Mouse (Mus musculus) bone marrow, adult 2 months (tissue): ENCODE results near the gene Tnfsfm13. TPM values are rescaled to one million over a fixed set of nuclear protein-coding genes. Genes with fewer than 3 reads are reported as not detected.

ENCODE experiments used
- H3K27ac ChIP-seq: fragments of 200-500 bp; 2 replicates; pipeline ENCODE4 v1.5.1; 2012; ENCODE audit warnings: low read depth, mild to moderate bottlenecking, control low read depth, inconsistent platforms, low read length; ENCODE audit not compliant: control insufficient read depth, poor library complexity, insufficient read depth
- H3K4me1 ChIP-seq: fragments of 200-500 bp; 2 replicates; pipeline ENCODE4 v1.6.1; 2011; ENCODE audit warnings: low read length; ENCODE audit not compliant: control insufficient read depth, insufficient read depth
- H3K4me3 ChIP-seq: fragments of 200-500 bp; replicated peaks from 2 replicates; pipeline ENCODE3; 2011; ENCODE audit warnings: mild to moderate bottlenecking, low read depth, low read length, control low read depth; ENCODE audit not compliant: control insufficient read depth
- CTCF ChIP-seq: fragments of 200-500 bp; IDR thresholded peaks from 2 replicates; pipeline ENCODE4 v1.5.1; 2011; ENCODE audit warnings: low read length, control low read depth; ENCODE audit not compliant: control insufficient read depth, insufficient read depth
- POLR2A ChIP-seq: fragments of 200-500 bp; IDR thresholded peaks from 2 replicates; pipeline ENCODE4 v1.6.1; 2011; ENCODE audit warnings: low read depth, mild to moderate bottlenecking, control low read depth, low read length, borderline replicate concordance; ENCODE audit not compliant: control insufficient read depth
- WGBS: fragments of 180-500 bp; shearing (Covaris S2); methylation state at CpG from one replicate; pipeline ENCODE4 v1.1.7; 2018; 5-methylcytosine and 5-hydroxymethylcytosine counted together
- polyA plus RNA-seq: library from polyadenylated mRNA; stranded (reverse); fragments of >200 nt; gene quantifications from 2 replicates; pipeline ENCODE4 v1.2.4, GENCODE M21; 2011; ENCODE audit warnings: low replicate concordance; ENCODE audit not compliant: missing spikeins, insufficient read depth, insufficient read length

Gene Tnfsfm13
- polyA plus RNA-seq, 1 experiment, result 17.0 TPM

GRCm38 (mm10) chr11:69680136-69680855, 15.6 kb downstream of the Tnfsfm13 start:
- Histone ChIP-seq H3K4me3 (no peak overlapping the region), H3K4me1 (no peaks in the 10 kb centered on the region; the same call in 1 of the 2 replicates), H3K27ac (no peak overlapping the region)
- WGBS, result 81% methylated on average over 30 of the region's 30 CpGs
- no peak for TF ChIP-seq CTCF
- no peak for TF ChIP-seq POLR2A

- H3K27ac ChIP-seq, result no peak overlapping the region
- no peak for TF ChIP-seq CTCF
- TF ChIP-seq POLR2A, result no peak
- 75% methylated on average over 2 of the region's 2 CpGs for WGBS
- H3K4me3 ChIP-seq, result no peak overlapping the region
- H3K4me1 ChIP-seq, result no peaks in the 10 kb centered on the region; the same call in 1 of the 2 replicates
Measured at GRCm38 (mm10) chr11:69679144-69679543, 16.8 kb downstream of the Tnfsfm13 start.

- Histone ChIP-seq H3K4me1 (no peaks in the 10 kb centered on the region; the same call in 1 of the 2 replicates), H3K27ac (peak within 1 kb of the TSS; percentile 98), H3K4me3 (peak within 1 kb of the TSS; percentile 99)
- TF ChIP-seq CTCF (no peak), POLR2A (peak; percentile 86)
- under 1% methylated on average over 36 of the region's 36 CpGs for WGBS
Measured at GRCm38 (mm10) chr11:69672211-69672706, 23.6 kb downstream of the Tnfsfm13 start, which contains the start of gene Eif4a1. Gene Eif4a1 (minus strand): TSS chr11:69672423.

- H3K27ac ChIP-seq, result peak overlapping the region; percentile 98
- TF ChIP-seq CTCF, result no peak
- under 1% methylated on average over 43 of the region's 43 CpGs for WGBS
- no peaks in the 10 kb centered on the region; the same call in 1 of the 2 replicates for H3K4me1 ChIP-seq
- H3K4me3 ChIP-seq, result peak overlapping the region; percentile 99
Measured at GRCm38 (mm10) chr11:69671726-69672124, 24.2 kb downstream of the Tnfsfm13 start.

GRCm38 (mm10) chr11:69670786-69671725, 24.8 kb downstream of the Tnfsfm13 start:
- Histone ChIP-seq H3K4me3 (peak overlapping the region; percentile 99), H3K4me1 (no peaks in the 10 kb centered on the region; the same call in 1 of the 2 replicates), H3K27ac (peak overlapping the region; percentile 98)
- WGBS, result under 1% methylated on average over 61 of the region's 61 CpGs
- TF ChIP-seq CTCF (peak; percentile 17; the same call in 1 of the 2 replicates), POLR2A (peak; percentile 66; the same call in 1 of the 2 replicates)

DNA sequence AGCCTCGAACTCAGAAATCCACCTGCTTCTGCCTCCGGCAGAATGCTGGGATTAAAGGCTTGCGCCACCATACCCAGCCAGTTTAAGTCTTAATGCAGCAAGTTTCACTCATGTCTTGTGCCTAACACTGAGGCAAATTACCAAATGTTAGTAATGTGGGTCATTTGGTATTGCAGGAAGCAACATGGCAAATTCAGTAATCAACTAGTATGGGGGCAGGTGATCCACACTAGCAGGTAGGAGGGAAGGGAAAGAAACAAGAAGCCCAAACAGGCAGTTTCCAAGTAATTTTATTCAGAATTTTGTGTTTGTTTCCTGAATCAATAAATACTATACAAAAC, 29.3 kb downstream of the Tnfsfm13 start:
- peak overlapping the region; percentile 39; the same call in 1 of the 2 replicates for H3K27ac ChIP-seq
- no peak for TF ChIP-seq CTCF
- no peak for TF ChIP-seq POLR2A
- no peak overlapping the region for H3K4me3 ChIP-seq
- H3K4me1 ChIP-seq, result peaks cover 3% of the 10 kb centered on the region; the same call in 1 of the 2 replicates
- 81% methylated on average over 3 of the region's 3 CpGs for WGBS

DNA sequence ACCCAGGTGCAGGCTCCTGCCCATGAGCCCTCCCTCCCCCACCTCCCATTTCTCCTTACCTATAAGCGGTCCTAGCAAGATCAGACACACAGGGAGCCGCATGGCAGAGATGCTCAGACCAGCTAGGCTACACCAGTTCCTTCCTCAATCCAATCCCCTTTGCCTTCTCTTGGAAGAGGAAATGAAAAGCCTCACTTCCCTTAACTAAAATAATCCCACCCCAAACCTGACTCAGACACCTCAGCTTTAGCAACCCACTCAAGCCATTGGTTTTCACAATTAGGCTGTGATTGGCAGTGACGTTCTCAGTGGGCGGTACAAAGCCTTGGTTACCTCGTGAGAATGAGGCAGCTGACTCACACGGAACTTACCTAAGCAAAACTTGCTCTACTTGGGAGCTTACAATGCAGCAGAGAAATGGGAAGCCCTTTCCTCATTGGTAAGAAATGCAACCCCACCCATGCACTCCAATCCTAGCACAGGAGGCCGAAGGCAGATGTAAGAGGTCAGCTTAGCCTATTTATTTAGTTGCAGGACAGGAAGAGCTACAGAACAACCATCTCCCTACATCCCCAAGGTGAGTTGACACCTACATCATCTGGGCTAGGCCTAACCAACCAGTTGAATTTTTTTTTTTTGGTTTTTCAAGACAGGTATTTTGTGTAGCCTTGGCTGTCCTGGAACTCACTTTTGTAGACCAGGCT, 29.8 kb downstream of the Tnfsfm13 start, which contains the start of gene Cd68:
TSS of gene Cd68 (minus strand) at position 193 of the 704 bp plus-strand sequence.
- peak within 1 kb of the TSS; percentile 73 for H3K27ac ChIP-seq
- 21% methylated on average over 7 of the region's 7 CpGs for WGBS
- peaks cover 3% of the 10 kb centered on the region; the same call in 1 of the 2 replicates for H3K4me1 ChIP-seq
- peak within 1 kb of the TSS; percentile 56 for H3K4me3 ChIP-seq
- TF ChIP-seq CTCF (no peak), POLR2A (0 out of 2 replicates have a peak, but pooled peaks have one; percentile 10)
